Mouse (Mus musculus) B cell, adult (primary cell): Measurements from ENCODE around the gene Nccrp1. TPM values are rescaled to one million over a fixed set of nuclear protein-coding genes. Genes with fewer than 3 reads are reported as not detected.

Experiments used
- total RNA-seq: library from RNA; stranded (reverse); gene quantifications from 4 replicates; pipeline ENCODE4 v1.2.4, GENCODE M21; 2023; ENCODE audit not compliant: inconsistent age

The Nccrp1 gene
- not detected in 4 replicates for total RNA-seq

DNA sequence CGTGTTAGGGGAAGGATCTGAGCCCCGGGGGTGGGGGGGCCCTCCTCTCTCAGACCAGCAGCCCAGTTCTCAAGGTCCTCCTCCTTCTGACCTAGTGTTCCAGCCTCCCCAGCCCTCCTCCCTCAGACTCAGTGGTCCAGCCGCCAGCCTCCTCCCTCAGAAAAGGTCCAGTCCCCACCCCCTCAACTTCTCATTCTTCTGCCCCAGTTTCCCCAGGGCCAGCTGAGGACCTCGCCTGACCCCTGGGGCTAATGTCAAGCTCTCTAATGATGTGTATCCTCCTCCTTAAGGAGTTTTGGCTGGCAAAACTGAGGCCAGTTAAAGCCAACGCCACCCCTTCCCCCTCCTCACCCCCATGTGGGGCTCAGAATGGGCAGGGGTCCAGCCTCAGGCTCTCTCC, at the start of gene Nccrp1:
Gene Nccrp1, minus strand, starts transcription at position 101 of the 400 bp plus-strand sequence.

DNA sequence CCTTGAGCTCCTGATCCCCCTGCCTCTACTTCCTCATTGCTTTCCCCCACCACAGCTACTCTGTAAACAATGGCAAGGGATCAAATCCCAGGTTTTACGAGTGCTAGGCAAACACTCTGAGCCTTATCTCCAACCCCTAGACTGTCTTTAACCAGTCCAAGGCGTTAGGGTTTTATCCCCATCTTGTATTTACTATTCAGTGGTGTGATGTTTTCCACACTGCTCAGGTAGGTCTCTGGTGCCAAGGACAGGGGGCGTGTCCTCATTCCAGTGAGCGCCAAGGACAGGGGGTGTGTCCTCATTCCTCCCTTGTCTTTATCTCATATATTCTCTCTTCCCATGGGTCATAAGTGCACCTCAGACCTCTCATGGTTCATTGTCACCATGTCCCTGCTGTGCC, 6.5 kb downstream of the Nccrp1 start, which contains the start of gene Sycn:
Gene Sycn, plus strand, starts transcription at position 360 of the 400 bp plus-strand sequence.

DNA sequence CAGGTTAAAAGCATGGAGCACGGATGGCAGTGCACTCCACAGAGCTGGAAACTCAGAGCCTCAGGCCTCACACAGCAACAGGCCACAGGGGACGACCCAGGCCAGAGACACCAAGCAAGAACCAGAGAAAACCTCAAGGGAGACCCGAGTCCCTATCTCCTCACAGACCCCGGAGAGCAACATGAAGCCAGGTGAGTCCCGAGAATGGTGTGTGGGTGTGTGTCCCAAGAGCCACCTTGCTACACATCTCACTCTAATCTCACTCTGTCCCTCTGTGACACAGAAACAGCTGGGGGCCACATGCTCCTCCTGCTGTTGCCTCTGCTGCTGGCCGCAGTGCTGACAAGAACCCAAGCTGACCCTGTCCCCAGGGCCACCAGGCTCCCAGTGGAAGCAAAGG, 24.5 kb downstream of the Nccrp1 start, which contains the start of gene Ifnl3:
Gene Ifnl3, plus strand, starts transcription at position 301 of the 400 bp plus-strand sequence.

GRCm38 (mm10) chr7:28510405-28510974, 36.6 kb downstream of the Nccrp1 start, which contains the start of gene Ifnl2:
Ifnl2 (minus strand) TSS chr7:28510455.

Other genes with a start within 250 kb of the Nccrp1 start
- not detected in 4 replicates for gene Dll3, start 245.0 kb downstream of the Nccrp1 start, total RNA-seq
- gene Timm50, start 235.2 kb downstream of the Nccrp1 start, total RNA-seq: 38.7 to 46.9 TPM (median 40.5 TPM) in 4 replicates
- gene Supt5, start 208.5 kb downstream of the Nccrp1 start, total RNA-seq: 158 to 171 TPM (median 163 TPM) in 4 replicates
- 3,144 to 3,281 TPM (median 3,251 TPM) in 4 replicates for gene Rps16, start 196.6 kb downstream of the Nccrp1 start, total RNA-seq
- gene Plekhg2, start 174.7 kb downstream of the Nccrp1 start, total RNA-seq: 130 to 140 TPM (median 135 TPM) in 4 replicates
- 825 to 993 TPM (median 925 TPM) in 4 replicates for gene Zfp36, start 167.0 kb downstream of the Nccrp1 start, total RNA-seq
- 14.1 to 19.0 TPM (median 15.8 TPM) in 4 replicates for gene Med29, start 154.5 kb downstream of the Nccrp1 start, total RNA-seq
- gene Paf1, start 154.3 kb downstream of the Nccrp1 start, total RNA-seq: 151 to 162 TPM (median 156 TPM) in 4 replicates
- gene Gmfg, start 109.8 kb downstream of the Nccrp1 start, total RNA-seq: 241 to 264 TPM (median 247 TPM) in 4 replicates
- 0.93 to 1.6 TPM (median 1.2 TPM) in 4 replicates for gene Lrfn1, start 95.3 kb downstream of the Nccrp1 start, total RNA-seq
- not detected in 4 replicates for gene Ifnl2, start 36.8 kb downstream of the Nccrp1 start, total RNA-seq
- not detected in 4 replicates for gene Ifnl3, start 24.4 kb downstream of the Nccrp1 start, total RNA-seq
- not detected in 4 replicates for gene Sycn, start 6.4 kb downstream of the Nccrp1 start, total RNA-seq
- 49.3 to 52.1 TPM (median 50.5 TPM) in 4 replicates for gene Samd4b, start 50.9 kb upstream of the Nccrp1 start, total RNA-seq
- gene Pak4, start 50.9 kb upstream of the Nccrp1 start, total RNA-seq: 12.8 to 15.7 TPM (median 13.9 TPM) in 4 replicates
- not detected in 4 replicates for gene Acp7, start 84.1 kb upstream of the Nccrp1 start, total RNA-seq
- 0.35 to 0.84 TPM in 2 of 4 replicates, not detected in the others for gene Fbxo27, start 145.6 kb upstream of the Nccrp1 start, total RNA-seq
- gene Fbxo17, start 169.6 kb upstream of the Nccrp1 start, total RNA-seq: 0.67 to 2.4 TPM (median 1.3 TPM) in 4 replicates
- 21.2 to 31.8 TPM (median 24.8 TPM) in 4 replicates for gene Mrps12, start 194.6 kb upstream of the Nccrp1 start, total RNA-seq
- gene Sars2, start 194.7 kb upstream of the Nccrp1 start, total RNA-seq: 15.6 to 20.5 TPM (median 18.9 TPM) in 4 replicates
- gene Ccer2, start 208.9 kb upstream of the Nccrp1 start, total RNA-seq: not detected in 4 replicates
- 82.0 to 92.0 TPM (median 86.4 TPM) in 4 replicates for gene Sirt2, start 219.5 kb upstream of the Nccrp1 start, total RNA-seq
- gene Nfkbib, start 220.3 kb upstream of the Nccrp1 start, total RNA-seq: 75.7 to 91.7 TPM (median 83.5 TPM) in 4 replicates
- gene Rinl, start 241.7 kb upstream of the Nccrp1 start, total RNA-seq: 6.2 to 13.3 TPM (median 9.2 TPM) in 4 replicates